Mouse (Mus musculus) kidney, adult 2 months (tissue): ENCODE measurements around the gene Lman2.

Source experiments
- CTCF ChIP-seq: fragments of 200-500 bp; conservative IDR thresholded peaks from 2 replicates; pipeline ENCODE4 v1.5.1; 2011; ENCODE audit warnings: low read depth, mild to moderate bottlenecking, control low read depth, low read length, moderate library complexity, mixed read lengths; ENCODE audit not compliant: insufficient read depth, insufficient read length
- POLR2A ChIP-seq: fragments of 200-500 bp; IDR thresholded peaks from one replicate; pipeline ENCODE4 v1.6.1; 2011; ENCODE audit warnings: low read depth, low read length, control low read depth

GRCm38 (mm10) chr13:55378907-55379580, 16.5 kb upstream of the Lman2 start:
- TF ChIP-seq POLR2A (no peak), CTCF (no peak)
